Mouse (Mus musculus) MEL (cell line): Measurements from ENCODE around the gene Itpripl2. TPM values are rescaled to one million over a fixed set of nuclear protein-coding genes. Genes with fewer than 3 reads are reported as not detected.

ENCODE experiments used
- DNase-seq: peaks from one replicate; pipeline ENCODE4 v3.0.0; 2011; ENCODE audit warnings: low read depth, low spot score
- H3K27ac ChIP-seq: 2 replicates; pipeline ENCODE4 v1.5.1; 2012; ENCODE audit warnings: low read depth, mild to moderate bottlenecking, control low read depth, low read length, moderate library complexity; ENCODE audit not compliant: control insufficient read depth
- H3K27me3 ChIP-seq, 2 experiments: fragments of 150-350 bp in 1 of 2; sonication (generic) in 1 of 2; 2 replicates each; pipeline ENCODE4 v1.6.1; 2012; ENCODE audit warnings: low read length in 2 of 2, mild to moderate bottlenecking in 2 of 2, improper control_type of control experiment in 1 of 2, moderate library complexity in 1 of 2; ENCODE audit not compliant: insufficient read depth in 2 of 2, control insufficient read depth in 1 of 2
- H3K36me3 ChIP-seq, 2 experiments: 2 replicates each; pipeline ENCODE4 v1.6.1; 2012 to 2014; ENCODE audit warnings: low read length in 2 of 2, improper control_type of control experiment in 1 of 2, inconsistent platforms in 1 of 2, mild to moderate bottlenecking in 1 of 2; ENCODE audit not compliant: insufficient read depth in 2 of 2, control insufficient read depth in 1 of 2
- H3K4me1 ChIP-seq, 2 experiments: fragments of 150-350 bp in 1 of 2; sonication (generic) in 1 of 2; 2 replicates each; pipeline ENCODE4 v1.6.1; 2012; ENCODE audit warnings: low read length in 2 of 2, improper control_type of control experiment in 1 of 2, mild to moderate bottlenecking in 1 of 2; ENCODE audit not compliant: insufficient read depth in 2 of 2, control insufficient read depth in 1 of 2
- H3K4me3 ChIP-seq, 2 experiments: fragments of 150-350 bp in 1 of 2; sonication (generic) in 1 of 2; 2 replicates each; pipeline ENCODE4 v1.5.1; 2012; ENCODE audit warnings: low read depth in 2 of 2, low read length in 2 of 2, mild to moderate bottlenecking in 2 of 2, moderate library complexity in 2 of 2, control low read depth in 1 of 2, improper control_type of control experiment in 1 of 2; ENCODE audit not compliant: control insufficient read depth in 1 of 2, insufficient read depth in 1 of 2
- H3K79me2 ChIP-seq: 2 replicates; pipeline ENCODE4 v1.6.1; 2012; ENCODE audit warnings: mild to moderate bottlenecking, low read length, moderate library complexity; ENCODE audit not compliant: control insufficient read depth, poor library complexity, insufficient read depth
- H3K9ac ChIP-seq: 2 replicates; pipeline ENCODE4 v1.6.1; 2012; ENCODE audit warnings: low read depth, mild to moderate bottlenecking, control low read depth, low read length, moderate library complexity; ENCODE audit not compliant: control insufficient read depth, poor library complexity, severe bottlenecking
- H3K9me3 ChIP-seq: fragments of 150-350 bp; sonication (generic); replicated peaks from 2 replicates; pipeline ENCODE4 v1.6.1; 2012; ENCODE audit warnings: mild to moderate bottlenecking, low read length, improper control_type of control experiment, moderate library complexity; ENCODE audit not compliant: insufficient read depth
- BHLHE40 ChIP-seq: IDR thresholded peaks from 2 replicates; pipeline ENCODE4 v1.6.1; 2012; ENCODE audit warnings: low read depth, mild to moderate bottlenecking, inconsistent platforms, low read length, improper control_type of control experiment, borderline replicate concordance
- CHD1 ChIP-seq: IDR thresholded peaks from 2 replicates; pipeline ENCODE4 v1.6.1; 2012; ENCODE audit warnings: low read depth, mild to moderate bottlenecking, inconsistent platforms, low read length, improper control_type of control experiment
- CHD2 ChIP-seq: IDR thresholded peaks from 2 replicates; pipeline ENCODE4 v1.6.1; 2011; ENCODE audit warnings: low read length, improper control_type of control experiment
- CTCF ChIP-seq, 3 experiments: IDR thresholded peaks in 2 of 3; conservative IDR thresholded peaks in 1 of 3; 2 replicates each; pipeline ENCODE4 v1.5.1; 2011 to 2012; ENCODE audit warnings: low read length in 3 of 3, low read depth in 2 of 3, mild to moderate bottlenecking in 2 of 3, improper control_type of control experiment in 1 of 3, inconsistent platforms in 1 of 3, mixed read lengths in 1 of 3, moderate library complexity in 1 of 3; ENCODE audit not compliant: control insufficient read depth in 1 of 3, insufficient read depth in 1 of 3, poor library complexity in 1 of 3, severe bottlenecking in 1 of 3
- ELF1 ChIP-seq: IDR thresholded peaks from 2 replicates; pipeline ENCODE4 v1.6.1; 2014; ENCODE audit warnings: low read depth, mild to moderate bottlenecking, inconsistent platforms, low read length, improper control_type of control experiment, moderate library complexity
- EP300 ChIP-seq, 2 experiments: IDR thresholded peaks; 2 replicates each; pipeline ENCODE4 v1.6.1; 2011; ENCODE audit warnings: improper control_type of control experiment in 2 of 2, low read length in 2 of 2, low read depth in 1 of 2, mild to moderate bottlenecking in 1 of 2
- ETS1 ChIP-seq: IDR thresholded peaks from 2 replicates; pipeline ENCODE4 v1.6.1; 2012; ENCODE audit warnings: low read depth, mild to moderate bottlenecking, inconsistent platforms, low read length, improper control_type of control experiment, moderate library complexity
- MAX ChIP-seq: IDR thresholded peaks from 2 replicates; pipeline ENCODE4 v1.6.1; 2011; ENCODE audit warnings: low read length, improper control_type of control experiment
- MAZ ChIP-seq: IDR thresholded peaks from 2 replicates; pipeline ENCODE4 v1.6.1; 2012; ENCODE audit warnings: low read depth, mild to moderate bottlenecking, inconsistent platforms, low read length, improper control_type of control experiment
- MEF2A ChIP-seq: IDR thresholded peaks from 2 replicates; pipeline ENCODE4 v1.6.1; 2014; ENCODE audit warnings: low read depth, mild to moderate bottlenecking, inconsistent platforms, low read length, improper control_type of control experiment; ENCODE audit not compliant: poor library complexity, insufficient replicate concordance, severe bottlenecking; ENCODE audit errors: extremely low read depth
- MXI1 ChIP-seq: IDR thresholded peaks from 2 replicates; pipeline ENCODE4 v1.6.1; 2011; ENCODE audit warnings: mild to moderate bottlenecking, low read depth, low read length, improper control_type of control experiment
- NELFE ChIP-seq: IDR thresholded peaks from 2 replicates; pipeline ENCODE4 v1.6.1; 2011; ENCODE audit warnings: low read depth, low read length, improper control_type of control experiment
- NRF1 ChIP-seq: IDR thresholded peaks from 2 replicates; pipeline ENCODE4 v1.6.1; 2014; ENCODE audit warnings: low read depth, mild to moderate bottlenecking, inconsistent platforms, low read length, improper control_type of control experiment, moderate library complexity; ENCODE audit not compliant: poor library complexity, insufficient read depth, severe bottlenecking
- POLR2A ChIP-seq, 2 experiments: IDR thresholded peaks; 2 replicates each; pipeline ENCODE4 v1.6.1; 2011 to 2012; ENCODE audit warnings: low read length in 2 of 2, mild to moderate bottlenecking in 2 of 2, control low read depth in 1 of 2, improper control_type of control experiment in 1 of 2, low read depth in 1 of 2, moderate library complexity in 1 of 2; ENCODE audit not compliant: control insufficient read depth in 1 of 2, insufficient read depth in 1 of 2, poor library complexity in 1 of 2
- RAD21 ChIP-seq: IDR thresholded peaks from 2 replicates; pipeline ENCODE4 v1.6.1; 2011; ENCODE audit warnings: mild to moderate bottlenecking, low read depth, low read length, improper control_type of control experiment
- RCOR1 ChIP-seq: IDR thresholded peaks from 2 replicates; pipeline ENCODE4 v1.6.1; 2012; ENCODE audit warnings: low read depth, mild to moderate bottlenecking, inconsistent platforms, low read length, improper control_type of control experiment
- SIN3A ChIP-seq: IDR thresholded peaks from 2 replicates; pipeline ENCODE4 v1.6.1; 2012; ENCODE audit warnings: low read length, improper control_type of control experiment, inconsistent platforms
- SMC3 ChIP-seq: IDR thresholded peaks from 2 replicates; pipeline ENCODE4 v1.6.1; 2011; ENCODE audit warnings: low read depth, low read length, improper control_type of control experiment
- TAL1 ChIP-seq: IDR thresholded peaks from 2 replicates; pipeline ENCODE4 v1.6.1; 2012; ENCODE audit warnings: mild to moderate bottlenecking, inconsistent platforms, low read length, moderate library complexity, mixed read lengths
- TBP ChIP-seq: IDR thresholded peaks from 2 replicates; pipeline ENCODE4 v1.8.0; 2011; ENCODE audit warnings: low read depth, low read length, improper control_type of control experiment
- TCF12 ChIP-seq: IDR thresholded peaks from 2 replicates; pipeline ENCODE4 v1.6.1; 2014; ENCODE audit warnings: low read depth, mild to moderate bottlenecking, inconsistent platforms, low read length, improper control_type of control experiment, moderate library complexity
- UBTF ChIP-seq: IDR thresholded peaks from 2 replicates; pipeline ENCODE4 v1.6.1; 2012; ENCODE audit warnings: low read depth, mild to moderate bottlenecking, inconsistent platforms, low read length, improper control_type of control experiment, moderate library complexity, borderline replicate concordance; ENCODE audit not compliant: insufficient read depth
- ZKSCAN1 ChIP-seq: IDR thresholded peaks from 2 replicates; pipeline ENCODE4 v1.6.1; 2012; ENCODE audit warnings: low read depth, mild to moderate bottlenecking, inconsistent platforms, low read length, improper control_type of control experiment, moderate library complexity
- ZMIZ1 ChIP-seq: IDR thresholded peaks from 2 replicates; pipeline ENCODE4 v1.6.1; 2012; ENCODE audit warnings: low read depth, mild to moderate bottlenecking, inconsistent platforms, low read length, improper control_type of control experiment, moderate library complexity
- ZNF384 ChIP-seq: IDR thresholded peaks from 2 replicates; pipeline ENCODE4 v1.6.1; 2012; ENCODE audit warnings: low read depth, mild to moderate bottlenecking, inconsistent platforms, low read length, improper control_type of control experiment
- polyA plus RNA-seq, 2 experiments: library from polyadenylated mRNA; stranded (reverse) in 1 of 2; unstranded in 1 of 2; fragments of >175 nt in 1 of 2; fragments of >200 nt in 1 of 2; gene quantifications; 2 replicates each; pipeline versions ENCODE4 v1.2.1 to v1.2.4; 2012; ENCODE audit warnings: low replicate concordance in 2 of 2, low read depth in 1 of 2; ENCODE audit not compliant: insufficient read length in 2 of 2, insufficient read depth in 1 of 2, missing spikeins in 1 of 2
- total RNA-seq: library from RNA; depleted of rRNA; stranded (reverse); fragments of 300-350 nt; gene quantifications from 2 replicates; pipeline ENCODE4 v1.2.3, GENCODE M21; 2012; rRNA removed

The Itpripl2 gene
- 3.3 and 4.3 TPM in 2 replicates for total RNA-seq
- polyA plus RNA-seq, result 1 to 10 TPM in 1 of 2 experiments, not detected in 1; 4.8 TPM

GRCm38 (mm10) chr7:118491431-118492147 is at the start of gene Itpripl2:
Gene Itpripl2 (minus strand): TSS chr7:118491975.
- H3K4me3 ChIP-seq, result peak within 1 kb of the TSS; percentile 82 to 99
- no peaks in the 10 kb centered on the region for H3K9me3 ChIP-seq
- peak within 1 kb of the TSS; percentile 58 for H3K27ac ChIP-seq
- peak; percentile 87 for DNase-seq
- peaks cover 27% of the 10 kb centered on the region for H3K79me2 ChIP-seq
- no peaks in the 10 kb centered on the region for H3K27me3 ChIP-seq
- H3K9ac ChIP-seq, result peak within 1 kb of the TSS; percentile 94
- H3K4me1 ChIP-seq, result peaks cover 0 to 10% of the 10 kb centered on the region in 2 experiments
- TF ChIP-seq BHLHE40 (peak; percentile 30; the same call in 1 of the 2 replicates), POLR2A (IDR thresholded peaks at IDR 0.05; ENCODE audit: control insufficient read depth in 1 of 2, insufficient read depth in 1 of 2, low read depth in 1 of 2, low read length in 2 of 2, poor library complexity in 1 of 2) (peak; percentile 73 to 74; a peak in 3 of 4 replicates), MEF2A (no peak), MAZ (peak; percentile 83), CHD2 (no peak), NRF1 (peak; percentile 48; the same call in 1 of the 2 replicates), ETS1 (0 out of 2 replicates have a peak, but pooled peaks have one; percentile 46), CTCF (IDR thresholded peaks at IDR 0.05 in 2 of 3, conservative IDR thresholded peaks at IDR 0.05 in 1 of 3; ENCODE audit: control insufficient read depth in 1 of 3, insufficient read depth in 1 of 3, low read depth in 2 of 3, low read length in 3 of 3, poor library complexity in 1 of 3, severe bottlenecking in 1 of 3) (no peak), NELFE (peak; percentile 48), SMC3 (no peak), ZNF384 (no peak), UBTF (peak; percentile 75; the same call in 1 of the 2 replicates), SIN3A (peak; percentile 80), ELF1 (peak; percentile 76), ZKSCAN1 (peak; percentile 96), TBP (no peak), MAX (peak; percentile 67), RCOR1 (peak; percentile 20; the same call in 1 of the 2 replicates), TCF12 (peak; percentile 53; the same call in 1 of the 2 replicates), ZMIZ1 (peak; percentile 46; the same call in 1 of the 2 replicates), EP300 (IDR thresholded peaks at IDR 0.05; ENCODE audit: low read depth in 1 of 2, low read length in 2 of 2) (peak in 1 of 2 experiments; percentile 16; a peak in 1 of 4 replicates), MXI1 (peak; percentile 66), RAD21 (no peak), CHD1 (no peak), TAL1 (no peak)
- peaks cover 0 to 13% of the 10 kb centered on the region in 2 experiments; a peak in 1 of 4 replicates for H3K36me3 ChIP-seq
